Mouse (Mus musculus): ENCODE data around the gene Pip4p1.
"Not testable (repeated sequence)": the region's sequence is repeated elsewhere in the genome, so short reads cannot be mapped to it uniquely, and the experiment has no call there.

GRCm38 (mm10) chr14:50923437-50923836 lies 7.2 kb downstream of the Pip4p1 start:
- not testable (repeated sequence) for TF ChIP-seq CTCF (conservative IDR thresholded peaks at IDR 0.05 in 1 of 2, IDR thresholded peaks at IDR 0.05 in 1 of 2; ENCODE audit: low read depth in 2 of 2, low read length in 2 of 2); NELFE (IDR thresholded peaks at IDR 0.05; ENCODE audit: low read depth, low read length); RAD21 (IDR thresholded peaks at IDR 0.05; ENCODE audit: low read depth, low read length); EP300 (IDR thresholded peaks at IDR 0.05; ENCODE audit: low read length); CHD1 (IDR thresholded peaks at IDR 0.05; ENCODE audit: low read depth, low read length); E2F4 (IDR thresholded peaks at IDR 0.05; ENCODE audit: insufficient replicate concordance, low read depth, low read length); MYC (IDR thresholded peaks at IDR 0.05; ENCODE audit: low read depth, low read length); NRF1 (IDR thresholded peaks at IDR 0.05; ENCODE audit: low read depth, low read length); ZMIZ1 (IDR thresholded peaks at IDR 0.05; ENCODE audit: low read depth, low read length); HCFC1 (IDR thresholded peaks at IDR 0.05; ENCODE audit: low read depth, low read length); GABPA (IDR thresholded peaks at IDR 0.05; ENCODE audit: insufficient replicate concordance, low read depth, low read length); MAX (IDR thresholded peaks at IDR 0.05; ENCODE audit: low read length); POLR2A (IDR thresholded peaks at IDR 0.05; ENCODE audit: low read depth, low read length); ZNF384 (IDR thresholded peaks at IDR 0.05; ENCODE audit: low read depth, low read length)

Measured in CH12.LX (cell line).